Mouse (Mus musculus) liver, postnatal 0 days (tissue): ENCODE results near the gene Ttll12.
A peak's percentile ranks its signal among the peaks of the same experiment; 100 is the strongest.

Source experiments
- CTCF ChIP-seq: sonication (generic); IDR thresholded peaks from 2 replicates; pipeline ENCODE4 v1.5.1; 2016; ENCODE audit warnings: antibody characterized with exemption, low read depth
- EP300 ChIP-seq: IDR thresholded peaks from 2 replicates; pipeline ENCODE4 v1.6.1; 2016; ENCODE audit warnings: antibody characterized with exemption, low read depth, mild to moderate bottlenecking

GRCm38 (mm10) chr15:83553831-83554230 is 41.1 kb downstream of the Ttll12 start:
- peak; percentile 61 for TF ChIP-seq CTCF
- TF ChIP-seq EP300 = no peak
